Mouse (Mus musculus): Measurements from ENCODE around the gene Hoxa11. TPM values are rescaled to one million over a fixed set of nuclear protein-coding genes. Genes with fewer than 3 reads are reported as not detected.

The Hoxa11 gene
- polyA plus RNA-seq, 1 experiment from 2014 or later = 0.09 TPM

DNA sequence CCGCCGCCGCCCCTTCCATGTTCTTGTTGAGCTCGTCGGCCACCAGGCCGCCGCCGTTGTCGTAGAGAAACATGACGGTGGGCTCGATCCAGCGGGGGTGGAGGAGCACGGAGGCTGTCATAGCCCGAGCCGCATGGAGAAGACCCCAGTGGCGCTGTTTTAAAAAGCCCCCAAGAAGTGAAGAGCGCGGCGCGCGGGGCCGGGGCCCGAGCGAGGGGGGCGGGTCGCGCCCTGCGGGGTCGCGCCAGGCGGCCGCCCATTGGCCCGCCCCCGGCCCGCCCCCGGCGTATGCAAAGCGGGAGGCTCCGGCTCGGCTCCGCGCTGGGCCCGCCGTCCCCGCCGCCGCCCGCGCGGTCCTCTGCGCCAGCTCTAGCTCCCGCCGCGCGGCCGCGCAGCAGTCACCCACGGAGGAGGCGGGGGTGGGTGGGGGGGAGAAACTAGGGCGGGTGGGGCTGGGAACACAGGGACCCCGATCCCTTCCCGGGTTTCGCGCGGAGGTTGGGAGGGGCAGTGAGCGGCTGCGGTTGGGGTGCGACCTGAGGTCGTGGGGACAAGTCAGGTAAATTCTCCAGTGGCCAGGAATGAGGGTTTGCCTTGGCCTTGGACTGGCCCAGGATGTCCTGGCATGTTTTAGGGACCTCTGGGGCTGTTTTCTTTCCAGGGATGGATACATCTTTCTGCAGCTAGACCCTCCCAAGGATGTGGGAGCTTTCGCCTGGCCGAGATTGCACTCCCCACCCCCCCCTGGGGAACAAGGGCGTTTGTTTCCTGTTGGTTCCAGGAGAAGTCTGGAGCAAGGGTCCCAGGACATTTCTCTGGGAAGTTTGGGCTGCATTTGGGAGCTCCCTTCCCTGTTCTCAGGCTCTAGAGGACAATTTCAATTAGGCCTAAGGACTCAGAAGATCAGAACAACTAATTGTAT is 15.3 kb upstream of the Hoxa11 start, which contains the start of gene Hoxa13:
Gene Hoxa13 (minus strand): TSS at position 227 of the 922 bp plus-strand sequence.
- H3K4me3 ChIP-seq (ENCODE audit: low read depth, low read length) = peak within 1 kb of the TSS; percentile 20
- H3K9me3 ChIP-seq (ENCODE audit: control insufficient read depth, low read length) = no peaks in the 10 kb centered on the region
- H3K36me3 ChIP-seq (ENCODE audit: control insufficient read depth, insufficient read depth, low read length) = no peaks in the 10 kb centered on the region
- peak; percentile 38; the same call in 1 of the 2 replicates for ATAC-seq (ENCODE audit: low read depth)
- peak within 1 kb of the TSS; percentile 16; the same call in 1 of the 2 replicates for H3K4me2 ChIP-seq (ENCODE audit: low read depth, low read length)
- no peak within 1 kb of the TSS for H3K27ac ChIP-seq (ENCODE audit: low read depth, low read length)
- H3K4me1 ChIP-seq (ENCODE audit: control insufficient read depth, insufficient read depth, low read length) = 0 out of 2 replicates have a peak, but pooled peaks cover 4% of the 10 kb centered on the region
- H3K9ac ChIP-seq (replicated peaks; ENCODE audit: low read depth, low read length) = no peak within 1 kb of the TSS
- H3K27me3 ChIP-seq (ENCODE audit: control insufficient read depth, insufficient read depth, low read length) = peaks cover 48% of the 10 kb centered on the region
- under 1% methylated on average over 27 of the region's 72 CpGs for WGBS

DNA sequence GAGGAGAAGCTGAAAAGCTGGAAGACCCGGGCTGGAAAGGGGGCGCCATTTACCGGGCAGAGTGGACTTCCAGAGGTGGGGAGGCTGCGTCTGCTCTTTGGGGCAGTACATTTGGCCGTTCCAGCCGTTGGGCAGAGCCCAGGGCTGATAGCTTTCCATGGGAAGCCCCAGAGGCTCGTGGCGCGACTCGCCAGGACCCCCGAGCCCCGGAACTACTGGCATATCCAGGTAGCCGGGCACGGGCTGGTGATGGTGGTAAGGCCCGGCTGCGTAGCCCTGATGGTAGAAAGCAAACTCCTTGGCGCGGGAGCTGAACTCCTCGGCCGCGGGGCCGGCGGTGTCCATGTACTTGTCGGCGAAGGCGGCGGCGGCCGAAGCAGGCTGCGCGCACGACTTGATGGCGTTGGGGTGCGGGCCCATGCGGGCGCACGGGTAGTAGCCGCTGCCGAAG is 14.2 kb upstream of the Hoxa11 start:
- Histone ChIP-seq H3K27ac (ENCODE audit: low read depth, low read length) (no peak overlapping the region), H3K4me1 (ENCODE audit: control insufficient read depth, insufficient read depth, low read length) (0 out of 2 replicates have a peak, but pooled peaks cover 4% of the 10 kb centered on the region), H3K27me3 (ENCODE audit: control insufficient read depth, insufficient read depth, low read length) (peaks cover 46% of the 10 kb centered on the region), H3K36me3 (ENCODE audit: control insufficient read depth, insufficient read depth, low read length) (no peaks in the 10 kb centered on the region), H3K4me2 (ENCODE audit: low read depth, low read length) (no peak overlapping the region), H3K9me3 (ENCODE audit: control insufficient read depth, low read length) (no peaks in the 10 kb centered on the region), H3K4me3 (ENCODE audit: low read depth, low read length) (peak overlapping the region; percentile 12; the same call in 1 of the 2 replicates), H3K9ac (replicated peaks; ENCODE audit: low read depth, low read length) (no peak overlapping the region)
- ATAC-seq (ENCODE audit: low read depth) = no peak
- whole genome bisulfite sequencing = under 1% methylated on average over 38 of the region's 39 CpGs

DNA sequence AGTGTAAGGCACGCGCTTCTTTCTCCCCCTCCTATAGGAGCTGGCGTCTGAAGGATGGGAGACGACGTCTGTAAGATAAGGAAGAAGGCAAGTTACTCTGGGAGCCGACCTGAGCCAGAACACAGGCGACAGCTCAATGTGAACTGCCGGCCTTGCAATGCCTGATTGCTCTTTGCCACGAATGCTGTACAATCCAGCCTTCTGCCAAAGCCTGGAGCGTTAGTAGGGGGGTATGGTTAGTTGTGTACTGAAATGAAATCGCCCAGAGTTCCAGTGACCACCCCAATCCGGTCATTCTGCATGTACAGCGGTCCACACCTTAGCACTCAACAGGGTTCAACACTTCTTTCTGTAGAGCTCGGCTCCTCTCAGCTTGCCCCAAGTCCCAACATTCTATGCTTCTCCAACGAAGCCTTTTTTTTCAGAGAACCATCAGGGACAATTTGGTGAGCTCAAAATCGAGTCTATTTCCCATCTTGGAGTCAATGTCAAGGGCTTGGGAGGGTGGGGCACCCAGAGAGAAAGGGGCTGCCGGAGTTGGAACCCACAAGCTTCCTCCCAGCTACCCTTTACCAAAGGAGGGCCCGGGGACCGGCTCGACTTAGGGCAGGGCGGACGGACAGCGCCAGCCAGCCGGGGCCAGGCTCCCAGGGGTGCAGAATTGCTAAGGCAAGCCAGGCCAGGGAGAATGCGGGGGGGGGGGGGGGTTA is 13.6 kb upstream of the Hoxa11 start:
- H3K9ac ChIP-seq (replicated peaks; ENCODE audit: low read depth, low read length) = no peak overlapping the region
- H3K9me3 ChIP-seq (ENCODE audit: control insufficient read depth, low read length) = no peaks in the 10 kb centered on the region
- no peaks in the 10 kb centered on the region for H3K36me3 ChIP-seq (ENCODE audit: control insufficient read depth, insufficient read depth, low read length)
- peaks cover 42% of the 10 kb centered on the region for H3K27me3 ChIP-seq (ENCODE audit: control insufficient read depth, insufficient read depth, low read length)
- no peak for ATAC-seq (ENCODE audit: low read depth)
- 1% methylated on average over 24 of the region's 25 CpGs for WGBS
- H3K4me3 ChIP-seq (ENCODE audit: low read depth, low read length) = 0 out of 2 replicates have a peak overlapping the region, but pooled peaks have one; percentile 12
- no peak overlapping the region for H3K27ac ChIP-seq (ENCODE audit: low read depth, low read length)
- 0 out of 2 replicates have a peak, but pooled peaks cover 4% of the 10 kb centered on the region for H3K4me1 ChIP-seq (ENCODE audit: control insufficient read depth, insufficient read depth, low read length)
- no peak overlapping the region for H3K4me2 ChIP-seq (ENCODE audit: low read depth, low read length)

DNA sequence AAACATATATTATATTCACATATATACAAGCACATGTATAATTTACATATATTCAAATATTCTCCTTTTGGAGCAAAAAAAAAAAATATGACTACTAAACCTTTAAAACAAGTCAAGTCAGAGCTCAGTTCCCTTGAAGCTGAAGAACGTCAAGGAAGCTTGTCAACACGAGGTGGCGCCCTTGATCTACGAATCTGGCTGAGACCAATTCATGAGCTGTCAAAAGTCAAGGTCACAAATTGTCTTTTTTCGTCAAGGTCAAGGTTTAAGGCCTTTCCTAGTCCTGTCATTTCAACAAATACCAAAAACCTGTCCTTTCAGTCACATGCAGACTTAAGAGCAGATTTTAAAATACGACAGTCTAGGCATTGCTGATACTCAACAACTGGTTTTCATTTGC is 11.3 kb upstream of the Hoxa11 start:
- Histone ChIP-seq H3K27ac (ENCODE audit: low read depth, low read length) (no peak overlapping the region), H3K9ac (replicated peaks; ENCODE audit: low read depth, low read length) (no peak overlapping the region), H3K4me3 (ENCODE audit: low read depth, low read length) (no peak overlapping the region), H3K27me3 (ENCODE audit: control insufficient read depth, insufficient read depth, low read length) (peaks cover 36% of the 10 kb centered on the region), H3K4me1 (ENCODE audit: control insufficient read depth, insufficient read depth, low read length) (0 out of 2 replicates have a peak, but pooled peaks cover 4% of the 10 kb centered on the region), H3K4me2 (ENCODE audit: low read depth, low read length) (no peak overlapping the region), H3K9me3 (ENCODE audit: control insufficient read depth, low read length) (no peaks in the 10 kb centered on the region), H3K36me3 (ENCODE audit: control insufficient read depth, insufficient read depth, low read length) (no peaks in the 10 kb centered on the region)
- WGBS = under 1% methylated on average over 6 of the region's 6 CpGs
- no peak for ATAC-seq (ENCODE audit: low read depth)

DNA sequence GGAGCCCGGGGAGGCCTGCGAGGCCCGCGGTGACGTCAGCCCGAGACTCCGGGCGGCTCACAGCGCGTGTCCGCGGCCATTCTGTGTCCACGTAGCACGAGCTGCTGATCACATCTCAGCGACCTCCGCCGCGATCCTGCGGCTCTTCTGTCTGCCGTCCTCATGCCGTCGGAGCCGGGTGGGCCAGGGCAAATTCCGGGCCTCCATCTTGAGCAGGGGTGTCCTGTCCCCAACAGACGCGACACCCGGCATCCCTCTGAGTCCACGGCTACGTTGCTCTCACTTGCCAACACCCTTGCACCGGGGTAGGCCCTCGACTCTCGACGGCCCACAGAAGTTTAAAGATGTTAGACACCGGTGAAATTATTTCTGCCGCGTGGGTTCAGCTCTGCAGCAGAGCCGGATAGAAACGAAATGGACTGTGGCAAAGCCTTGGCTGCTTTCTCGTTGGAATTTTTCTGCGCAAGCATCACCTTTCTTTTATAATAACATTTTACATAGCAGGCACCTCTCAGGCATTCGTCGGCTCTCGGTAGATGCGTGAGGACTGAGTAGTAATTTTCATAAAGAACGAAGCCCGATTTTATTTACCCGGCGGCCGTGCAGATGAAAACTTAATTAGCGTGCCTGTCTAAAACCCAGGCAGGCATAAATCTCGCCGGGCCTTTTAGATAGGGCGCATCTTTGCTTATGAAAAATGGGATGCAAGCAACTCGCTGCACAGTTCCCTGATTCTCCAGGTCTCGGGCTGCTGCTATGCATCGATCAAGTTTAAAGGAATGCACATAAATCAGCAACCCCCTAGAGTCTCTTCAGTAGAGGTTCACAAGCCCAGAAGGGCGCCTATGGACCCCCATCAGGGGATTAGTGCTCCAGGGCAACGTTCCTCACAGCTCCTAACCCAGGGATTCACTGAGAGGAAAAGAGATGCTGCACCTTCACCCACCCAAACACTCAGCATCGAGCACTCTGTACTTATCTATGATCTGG is 8.2 kb upstream of the Hoxa11 start:
- Histone ChIP-seq H3K27ac (ENCODE audit: low read depth, low read length) (peak overlapping the region; percentile 67; the same call in 1 of the 2 replicates), H3K27me3 (ENCODE audit: control insufficient read depth, insufficient read depth, low read length) (peaks cover 47% of the 10 kb centered on the region), H3K36me3 (ENCODE audit: control insufficient read depth, insufficient read depth, low read length) (no peaks in the 10 kb centered on the region), H3K9ac (replicated peaks; ENCODE audit: low read depth, low read length) (no peak overlapping the region), H3K4me1 (ENCODE audit: control insufficient read depth, insufficient read depth, low read length) (no peaks in the 10 kb centered on the region), H3K4me3 (ENCODE audit: low read depth, low read length) (peak overlapping the region; percentile 9; the same call in 1 of the 2 replicates), H3K9me3 (ENCODE audit: control insufficient read depth, low read length) (no peaks in the 10 kb centered on the region), H3K4me2 (ENCODE audit: low read depth, low read length) (peak overlapping the region; percentile 23; the same call in 1 of the 2 replicates)
- 0 out of 2 replicates have a peak, but pooled peaks have one; percentile 40 for ATAC-seq (ENCODE audit: low read depth)
- WGBS = under 1% methylated on average over 59 of the region's 59 CpGs

DNA sequence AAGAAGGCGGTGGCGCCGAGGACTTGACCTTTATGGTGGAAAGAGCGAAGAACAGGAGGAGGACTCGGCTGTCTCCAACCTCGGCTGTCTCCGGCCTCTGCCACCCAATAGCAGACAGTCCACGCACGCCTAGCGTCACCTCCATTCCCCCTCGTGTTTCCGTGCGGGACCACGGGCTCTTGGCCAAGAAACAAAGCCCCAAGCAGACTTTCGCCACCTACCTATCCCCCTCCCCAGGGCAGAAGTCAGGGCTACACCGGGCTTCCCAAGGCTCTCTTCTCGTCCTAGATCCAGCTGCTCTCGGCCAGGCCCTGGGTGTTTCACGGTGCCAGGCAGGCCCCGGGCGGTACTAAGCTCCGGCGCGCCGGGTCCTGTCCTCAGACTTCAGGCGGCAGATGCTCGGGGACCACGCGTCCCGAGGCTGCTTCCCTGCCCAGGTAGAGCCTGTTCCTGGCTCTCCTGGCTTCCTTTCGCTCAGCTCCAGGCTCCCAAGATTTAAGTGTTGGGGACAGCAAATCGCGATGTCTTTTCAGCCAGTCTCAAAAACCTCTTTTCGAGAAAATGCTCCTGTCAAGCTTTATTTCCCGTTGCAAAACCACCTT is 7.3 kb upstream of the Hoxa11 start:
- peak overlapping the region; percentile 23; the same call in 1 of the 2 replicates for H3K4me2 ChIP-seq (ENCODE audit: low read depth, low read length)

GRCm38 (mm10) chr6:52252016-52252774 is 6.6 kb upstream of the Hoxa11 start:
- Histone ChIP-seq H3K9ac (replicated peaks; ENCODE audit: low read depth, low read length) (no peak overlapping the region), H3K27me3 (ENCODE audit: control insufficient read depth, insufficient read depth, low read length) (peaks cover 37% of the 10 kb centered on the region), H3K4me3 (ENCODE audit: low read depth, low read length) (no peak overlapping the region; the same call in 1 of the 2 replicates), H3K4me1 (ENCODE audit: control insufficient read depth, insufficient read depth, low read length) (no peaks in the 10 kb centered on the region), H3K27ac (ENCODE audit: low read depth, low read length) (no peak overlapping the region), H3K36me3 (ENCODE audit: control insufficient read depth, insufficient read depth, low read length) (no peaks in the 10 kb centered on the region), H3K4me2 (ENCODE audit: low read depth, low read length) (peak overlapping the region; percentile 23; the same call in 1 of the 2 replicates), H3K9me3 (ENCODE audit: control insufficient read depth, low read length) (no peaks in the 10 kb centered on the region)
- ATAC-seq (ENCODE audit: low read depth) = no peak
- WGBS = 5% methylated on average over 24 of the region's 24 CpGs

More for the DNA sequence above, 7.3 kb upstream of the Hoxa11 start:
- 0 out of 2 replicates have a peak, but pooled peaks have one; percentile 29 for ATAC-seq (ENCODE audit: low read depth)
- peaks cover 41% of the 10 kb centered on the region for H3K27me3 ChIP-seq (ENCODE audit: control insufficient read depth, insufficient read depth, low read length)
- H3K4me1 ChIP-seq (ENCODE audit: control insufficient read depth, insufficient read depth, low read length) = no peaks in the 10 kb centered on the region
- H3K4me3 ChIP-seq (ENCODE audit: low read depth, low read length) = peak overlapping the region; percentile 9; the same call in 1 of the 2 replicates
- H3K9ac ChIP-seq (replicated peaks; ENCODE audit: low read depth, low read length) = no peak overlapping the region
- H3K36me3 ChIP-seq (ENCODE audit: control insufficient read depth, insufficient read depth, low read length) = no peaks in the 10 kb centered on the region
- peak overlapping the region; percentile 67; the same call in 1 of the 2 replicates for H3K27ac ChIP-seq (ENCODE audit: low read depth, low read length)
- WGBS = 1% methylated on average over 35 of the region's 35 CpGs
- H3K9me3 ChIP-seq (ENCODE audit: control insufficient read depth, low read length) = no peaks in the 10 kb centered on the region

Measured in neural tube, embryonic 14.5 days (tissue).